Mouse (Mus musculus) CD8-positive naive resting alpha-beta T cell, adult 2 months (primary cell): Measurements from ENCODE around the gene Zfp956.
A peak's percentile ranks its signal among the peaks of the same experiment; 100 is the strongest.

Experiments
- DNase-seq, 2 experiments: peaks; one replicate each; pipeline ENCODE4 v3.0.0; 2022; ENCODE audit warnings: low read depth in 2 of 2, low spot score in 2 of 2

Gene Zfp956

DNA sequence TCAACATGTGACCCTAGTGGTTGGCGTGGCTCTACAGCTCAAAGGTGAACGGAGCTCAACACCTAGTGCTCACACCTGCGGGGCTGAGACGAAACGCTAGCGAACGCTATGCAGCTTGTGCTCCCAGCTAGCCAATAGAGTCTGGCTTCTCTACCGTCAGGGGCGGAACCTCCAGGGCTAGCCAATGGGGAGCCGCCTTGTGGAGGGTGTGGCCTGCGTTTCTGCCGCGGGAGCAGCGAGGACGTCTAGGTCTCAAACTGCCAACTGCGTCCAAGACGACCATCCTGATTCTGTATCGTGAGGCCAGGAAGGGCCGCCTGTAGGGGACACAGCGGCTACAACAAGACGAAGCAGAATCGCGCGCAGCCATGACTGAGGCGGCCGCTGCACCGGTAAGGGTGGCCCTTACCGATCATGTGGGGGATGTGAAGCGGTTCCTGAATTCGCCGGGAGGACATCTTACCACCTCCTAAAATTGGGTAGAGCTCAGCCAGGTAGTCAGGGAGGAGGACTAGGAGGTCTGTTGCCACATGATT is at the start of gene Zfp956:
Gene Zfp956 (plus strand): TSS at position 200 of the 536 bp plus-strand sequence.
- DNase-seq = peak; percentile 89 to 94

DNA sequence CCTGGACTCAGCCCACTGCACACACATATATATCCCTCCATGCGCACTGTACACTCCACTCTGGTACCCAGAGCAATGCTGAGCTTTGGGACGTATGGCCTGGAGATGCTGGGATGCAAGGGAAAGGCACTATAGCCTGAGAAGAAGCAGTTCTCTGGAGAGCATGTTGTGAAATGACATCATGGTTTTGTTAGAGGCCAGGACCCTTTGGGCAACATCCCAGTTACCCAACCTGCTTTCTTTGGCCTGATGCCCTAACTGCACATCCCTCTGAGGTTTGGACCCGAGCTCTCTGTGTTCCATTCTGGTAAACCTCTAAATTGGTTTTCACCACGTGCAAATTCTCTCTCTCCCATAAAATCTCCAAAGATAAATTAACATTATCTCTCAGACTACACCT is 49.6 kb upstream of the Zfp956 start:
- no peak for DNase-seq

DNA sequence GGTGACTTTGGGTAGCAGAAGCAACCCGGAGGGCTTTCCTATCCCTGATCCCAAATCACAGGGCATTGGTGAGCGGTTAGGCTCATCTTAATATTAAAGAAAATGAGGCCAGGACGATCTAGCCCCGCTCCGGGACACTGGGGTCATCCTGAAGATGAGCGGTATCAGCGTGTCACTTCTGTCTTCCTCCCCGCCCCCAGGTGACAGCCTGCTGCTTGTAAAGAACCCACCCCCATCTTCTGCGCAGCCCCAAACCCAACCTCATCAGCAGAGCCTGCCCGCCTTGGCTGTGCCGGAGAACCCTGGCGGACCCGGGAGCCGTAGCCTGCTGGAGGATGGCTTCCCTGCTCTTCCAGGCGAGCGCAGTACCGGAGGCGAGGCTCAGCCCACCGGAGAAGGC is 48.8 kb upstream of the Zfp956 start:
- DNase-seq = no peak

DNA sequence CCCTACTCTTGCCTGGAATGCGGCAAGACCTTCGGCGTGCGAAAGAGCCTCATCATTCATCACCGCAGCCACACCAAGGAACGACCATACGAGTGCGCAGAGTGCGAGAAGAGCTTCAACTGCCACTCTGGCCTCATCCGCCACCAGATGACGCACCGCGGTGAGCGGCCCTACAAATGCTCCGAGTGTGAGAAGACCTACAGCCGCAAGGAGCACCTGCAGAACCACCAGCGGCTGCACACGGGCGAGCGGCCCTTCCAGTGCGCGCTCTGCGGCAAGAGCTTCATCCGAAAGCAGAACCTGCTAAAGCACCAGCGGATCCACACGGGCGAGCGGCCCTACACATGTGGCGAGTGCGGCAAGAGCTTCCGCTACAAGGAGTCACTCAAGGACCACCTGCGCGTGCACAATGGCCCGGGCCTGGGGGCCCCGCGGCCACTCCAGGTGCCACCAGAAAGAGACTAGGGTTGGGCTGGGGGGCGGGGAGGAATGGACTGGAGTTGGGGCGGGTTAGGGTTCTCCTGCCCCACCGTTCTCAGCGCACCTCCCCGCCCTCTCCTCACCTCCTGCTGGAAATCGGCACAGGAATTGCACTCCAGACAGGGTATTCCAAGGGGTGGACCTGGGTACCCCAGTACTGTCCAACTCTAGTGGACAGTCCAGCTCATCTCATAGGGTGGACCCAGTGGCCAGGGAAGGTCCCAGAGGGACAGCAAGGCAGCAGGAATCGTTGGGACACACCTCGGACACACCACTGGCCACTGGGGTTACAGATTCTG is 48.1 kb upstream of the Zfp956 start:
- no peak for DNase-seq

DNA sequence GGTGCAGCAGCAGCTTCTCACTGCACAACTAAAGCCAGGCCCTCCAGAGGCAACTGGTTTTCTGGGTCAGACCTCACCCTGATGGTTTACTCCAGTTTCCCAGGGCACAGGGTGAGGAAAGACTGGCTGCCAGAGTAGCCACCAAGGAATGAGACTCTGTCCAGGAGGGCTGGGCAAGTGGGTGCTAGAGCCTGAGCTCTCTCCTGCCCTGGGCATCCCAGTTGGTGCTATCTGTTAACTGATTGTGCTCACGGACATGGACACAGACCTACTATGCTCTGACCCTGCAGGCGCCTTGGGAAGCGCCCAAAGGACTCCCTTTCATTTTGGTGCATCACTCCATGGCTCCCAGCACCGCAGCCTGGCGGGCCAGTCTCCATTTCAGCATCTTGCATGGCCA is 46.9 kb upstream of the Zfp956 start:
- no peak for DNase-seq

DNA sequence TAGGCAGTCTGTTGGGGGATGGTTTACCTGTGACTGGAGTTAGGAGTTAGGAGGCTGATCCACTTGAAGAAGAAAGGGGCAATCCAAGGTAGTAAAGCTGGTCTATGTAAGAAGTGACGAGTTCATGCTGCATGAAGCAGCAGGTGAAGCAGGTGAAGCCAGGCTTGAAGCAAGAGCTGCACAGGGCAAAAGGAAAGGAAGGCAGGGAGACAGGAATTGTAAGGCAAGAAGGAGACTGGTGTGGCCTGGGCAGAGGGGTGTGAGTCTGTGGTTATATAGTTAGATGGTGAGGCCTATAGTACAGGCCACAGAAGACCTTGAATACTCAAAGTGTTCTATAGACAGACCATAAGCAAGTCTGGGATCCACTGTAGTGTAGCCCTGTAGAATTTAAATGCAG is 44.2 kb upstream of the Zfp956 start:
- DNase-seq = no peak

DNA sequence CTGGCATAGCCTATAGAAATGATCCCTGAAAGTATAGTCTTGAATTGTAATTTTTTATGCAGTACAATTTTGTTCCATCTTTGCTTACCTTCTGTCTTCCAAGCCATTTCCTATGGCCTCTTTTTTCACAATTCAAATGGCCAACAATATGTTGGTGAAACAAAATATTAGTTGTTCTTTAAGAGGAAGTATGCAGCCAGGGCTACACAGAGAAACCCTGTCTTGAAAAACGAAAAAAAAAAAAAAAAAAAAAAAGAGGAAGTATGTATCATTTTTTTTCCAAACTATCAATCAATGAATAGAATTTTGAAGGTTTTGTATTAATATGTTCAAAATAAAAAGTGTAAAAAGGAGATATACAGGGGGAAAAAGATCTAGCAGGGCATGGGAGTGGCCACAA is 41.5 kb upstream of the Zfp956 start:
- no peak for DNase-seq

DNA sequence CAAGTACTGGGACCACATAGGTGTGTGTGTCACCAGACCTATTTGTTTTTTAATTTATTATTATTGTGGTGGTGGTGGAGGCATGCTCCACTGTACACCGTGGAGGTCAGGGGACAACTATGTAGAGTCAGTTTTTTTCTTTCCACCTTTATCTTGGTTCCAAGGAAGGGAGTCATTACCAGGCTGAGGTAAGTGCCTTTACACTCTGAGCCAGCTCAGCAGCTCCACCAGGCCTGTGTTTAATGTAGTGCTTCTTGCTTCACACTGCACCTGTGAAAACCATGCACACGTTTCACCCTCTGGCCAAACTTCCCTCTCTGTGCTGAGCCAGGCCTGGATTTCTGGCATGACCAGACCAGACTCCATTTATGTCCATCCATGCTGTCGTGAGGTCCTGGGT is 40.2 kb upstream of the Zfp956 start:
- no peak for DNase-seq

DNA sequence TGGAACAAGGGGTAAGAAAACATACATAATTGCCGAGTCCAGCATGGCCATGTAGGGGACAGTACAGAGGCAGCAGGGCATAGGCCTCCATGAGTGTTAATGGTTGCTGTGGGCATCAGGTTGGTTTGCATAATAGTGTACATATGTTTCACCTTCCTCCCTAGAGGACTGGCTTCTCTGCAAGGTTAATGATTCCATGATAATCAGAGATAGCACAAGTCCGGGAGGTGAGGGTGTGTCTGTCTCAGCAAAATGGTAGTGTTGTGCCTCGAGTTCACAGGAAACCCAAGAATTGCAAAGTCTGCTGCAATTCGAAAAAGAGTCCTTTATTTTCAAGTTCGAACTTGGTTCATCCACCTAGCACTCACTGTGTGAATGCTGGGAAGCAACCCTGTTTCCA is 36.1 kb upstream of the Zfp956 start:
- DNase-seq = no peak

DNA sequence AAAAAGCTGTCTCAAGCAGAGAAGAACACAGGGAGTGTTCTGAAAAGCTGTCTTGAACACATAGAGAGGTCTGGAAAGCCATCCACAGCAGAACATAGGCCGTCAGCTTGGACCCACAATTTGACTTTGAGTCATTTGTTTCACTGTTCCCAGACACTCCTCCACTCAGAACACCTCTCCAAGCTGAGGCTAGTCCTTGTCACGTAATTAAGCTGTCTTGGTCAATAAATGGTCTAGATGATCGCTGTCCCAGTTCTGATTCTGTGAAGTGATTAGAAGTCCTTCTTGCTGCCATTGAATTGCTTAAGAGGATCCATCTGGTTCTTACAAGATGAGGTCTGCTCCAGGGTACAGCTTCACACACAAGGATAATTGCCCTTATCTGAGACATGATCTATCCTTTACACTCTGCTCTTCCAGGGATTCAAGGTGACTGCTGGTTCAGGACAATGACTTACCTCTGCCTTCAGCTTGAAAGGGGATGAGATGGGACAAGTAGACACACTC is 34.4 kb upstream of the Zfp956 start:
- DNase-seq = no peak

DNA sequence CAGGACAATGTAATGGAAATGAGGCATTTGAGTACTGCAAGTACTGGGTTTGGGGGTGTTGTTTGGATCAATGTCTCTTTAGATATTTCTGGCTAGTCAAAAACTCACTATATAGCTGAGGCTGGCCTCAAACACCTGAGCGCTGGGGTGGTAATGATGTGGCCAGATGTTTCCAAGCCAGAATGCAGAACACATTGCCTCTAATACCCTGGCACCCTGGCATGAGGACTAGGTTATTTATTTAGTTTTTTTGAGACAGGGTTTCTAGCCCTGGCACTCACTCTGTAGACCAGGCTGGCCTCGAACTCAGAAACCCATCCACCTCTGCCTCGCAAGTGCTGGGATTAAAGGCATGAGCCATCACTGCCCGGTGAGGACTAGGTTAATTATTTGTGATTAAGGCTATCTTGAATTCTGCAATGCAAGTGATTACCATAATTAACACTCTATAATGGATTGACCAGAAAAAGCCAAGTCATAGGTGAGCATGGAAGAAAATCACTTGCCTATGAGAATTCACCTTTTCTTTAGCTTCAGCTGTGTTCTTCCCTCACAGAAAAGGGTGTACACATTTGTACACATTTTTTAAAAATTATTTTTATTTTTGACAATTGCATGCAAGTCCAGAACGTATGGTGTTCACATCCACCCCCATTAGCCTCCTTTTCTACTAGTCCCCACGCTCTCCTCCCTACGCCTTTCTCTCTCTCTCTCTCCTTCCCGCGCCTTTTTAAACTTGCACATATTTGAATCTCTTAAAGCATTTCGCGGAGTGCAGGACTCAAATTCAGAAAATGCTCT is 33.3 kb upstream of the Zfp956 start:
- DNase-seq = no peak

DNA sequence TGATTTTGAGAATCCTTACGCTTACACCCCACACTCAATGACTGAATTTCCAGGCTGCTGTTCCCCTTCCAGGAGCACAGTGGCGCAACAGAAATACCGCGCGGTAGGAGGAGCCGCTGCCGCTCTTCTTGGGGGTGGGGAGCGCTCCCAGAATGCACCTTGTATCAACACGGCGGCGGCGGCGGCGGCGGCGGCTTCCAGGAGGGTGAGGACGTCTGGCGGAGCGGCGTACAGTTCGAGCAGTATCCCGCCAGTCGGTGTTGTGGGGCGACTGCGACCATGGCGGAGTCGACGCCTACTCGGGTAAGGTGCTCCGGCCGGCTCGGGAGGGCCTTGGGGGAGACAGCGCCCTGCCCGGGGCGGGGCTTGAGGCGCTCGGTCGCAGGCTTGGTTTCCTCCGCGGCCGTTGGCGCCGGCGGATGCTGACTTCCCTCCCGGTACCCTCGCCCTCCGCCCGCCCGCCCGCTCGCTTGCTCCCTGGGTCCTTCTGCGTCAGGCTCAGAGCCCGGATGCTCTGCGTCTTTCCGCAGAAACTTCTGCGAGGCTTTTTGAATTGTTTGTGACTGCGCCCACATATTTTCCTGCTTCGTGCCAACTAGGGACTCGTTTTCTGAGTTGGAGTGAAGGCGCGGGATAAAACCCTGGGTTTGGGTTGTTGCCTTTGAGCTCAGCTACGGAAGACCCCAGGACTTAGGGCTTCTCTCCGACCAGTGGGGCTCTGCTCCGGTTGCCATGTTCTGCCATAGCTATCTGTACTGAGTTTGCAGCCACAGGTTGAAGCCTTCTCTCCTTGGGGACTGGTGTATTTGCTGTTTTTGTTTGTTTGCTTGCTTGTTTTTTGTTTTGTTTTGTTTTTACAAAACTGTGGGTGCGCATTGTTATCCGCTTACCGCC is 32.5 kb upstream of the Zfp956 start, which contains the start of gene Zfp212:
Gene Zfp212 (plus strand): TSS at position 30 of the 894 bp plus-strand sequence.
- peak; percentile 78 to 85 for DNase-seq

DNA sequence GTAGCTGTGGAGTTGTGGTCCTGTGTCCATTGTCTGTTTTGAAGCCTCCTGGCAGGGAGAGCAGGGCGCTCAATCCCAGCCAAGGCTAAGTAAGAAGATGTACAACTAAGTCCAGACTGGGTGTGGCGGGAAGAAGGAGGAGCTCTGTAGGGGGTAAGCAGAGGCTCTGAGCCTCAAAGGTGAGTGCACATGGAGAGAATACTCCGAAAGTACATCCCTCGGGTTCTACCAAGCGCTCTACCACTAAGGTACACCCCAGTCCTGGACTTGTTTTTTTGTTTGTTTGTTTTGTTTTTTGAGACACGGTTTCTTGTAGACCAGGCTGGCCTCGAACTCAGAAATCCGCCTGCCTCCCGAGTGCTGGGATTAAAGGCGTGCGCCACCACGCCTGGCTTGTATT is 10.7 kb upstream of the Zfp956 start:
- DNase-seq = no peak

DNA sequence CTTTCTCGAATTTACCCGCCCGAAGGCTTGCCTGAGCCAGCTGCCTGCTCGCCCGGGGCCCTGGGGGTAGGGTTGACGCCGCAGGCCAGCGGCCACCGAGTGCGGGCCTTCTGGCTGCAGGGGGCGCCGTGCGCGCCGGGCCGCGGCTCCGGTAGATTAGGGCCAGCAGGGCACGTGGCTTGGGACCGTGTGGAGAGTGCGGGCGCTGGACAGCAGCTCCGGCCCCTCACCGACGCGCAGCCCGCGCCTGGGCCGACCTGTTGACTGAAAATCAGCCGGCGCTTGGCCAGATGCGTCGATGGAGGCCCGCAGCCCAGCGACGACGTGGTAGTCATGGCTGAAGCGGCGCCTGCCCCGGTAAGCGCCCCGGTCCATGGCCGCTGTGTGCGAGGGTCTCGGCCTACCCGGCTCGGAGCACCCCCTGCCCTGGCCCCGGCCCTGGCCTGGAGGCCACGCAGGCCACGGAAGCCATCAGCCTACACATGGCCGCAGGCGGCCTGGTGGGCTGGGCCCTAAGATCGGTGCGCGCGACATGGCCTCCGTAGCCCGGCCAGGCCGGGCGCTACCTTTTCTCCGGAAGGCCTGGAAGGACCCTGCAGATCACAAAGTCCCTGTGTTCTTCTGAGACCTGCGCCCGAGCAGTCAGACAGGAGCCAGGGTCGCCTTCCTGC is 10.0 kb upstream of the Zfp956 start:
- DNase-seq = peak; percentile 40 to 46

DNA sequence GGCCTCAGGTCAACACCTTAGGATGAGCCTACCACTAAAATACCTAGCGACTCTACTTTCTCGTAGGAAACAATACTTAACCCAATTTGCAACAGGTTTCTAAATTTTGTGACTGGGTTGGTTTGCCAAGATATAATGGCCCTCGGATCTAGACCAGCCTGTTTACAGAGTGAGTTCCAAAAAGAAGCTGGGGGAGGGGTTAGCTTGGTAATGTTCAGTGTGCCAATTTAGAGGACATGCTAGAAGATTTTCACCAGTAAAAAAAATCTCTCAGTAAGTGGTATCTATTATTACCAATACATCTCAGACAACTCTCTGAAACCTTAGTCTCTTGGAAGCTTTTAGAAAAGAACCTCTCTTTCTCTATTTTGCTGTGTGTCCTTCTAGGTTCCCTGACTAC is 9.5 kb upstream of the Zfp956 start:
- no peak for DNase-seq

DNA sequence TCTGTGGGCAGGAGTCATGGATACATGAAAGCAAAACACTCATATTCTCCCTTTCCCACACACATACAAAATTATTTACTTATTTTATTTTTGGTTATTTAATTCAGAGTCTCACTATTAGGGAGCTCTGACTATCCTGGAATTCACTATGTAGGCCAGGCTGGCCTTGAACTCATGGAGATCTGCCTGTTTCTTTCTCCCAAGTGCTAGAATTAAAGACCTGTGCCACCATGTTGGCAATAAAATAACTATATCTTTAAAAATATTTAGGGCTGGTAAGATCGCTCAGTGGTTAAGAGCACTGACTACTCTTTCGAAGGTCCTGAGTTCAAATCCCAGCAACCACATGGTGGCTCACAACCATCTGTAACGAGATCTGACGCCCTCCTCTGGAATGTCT is 5.8 kb upstream of the Zfp956 start:
- DNase-seq = no peak

DNA sequence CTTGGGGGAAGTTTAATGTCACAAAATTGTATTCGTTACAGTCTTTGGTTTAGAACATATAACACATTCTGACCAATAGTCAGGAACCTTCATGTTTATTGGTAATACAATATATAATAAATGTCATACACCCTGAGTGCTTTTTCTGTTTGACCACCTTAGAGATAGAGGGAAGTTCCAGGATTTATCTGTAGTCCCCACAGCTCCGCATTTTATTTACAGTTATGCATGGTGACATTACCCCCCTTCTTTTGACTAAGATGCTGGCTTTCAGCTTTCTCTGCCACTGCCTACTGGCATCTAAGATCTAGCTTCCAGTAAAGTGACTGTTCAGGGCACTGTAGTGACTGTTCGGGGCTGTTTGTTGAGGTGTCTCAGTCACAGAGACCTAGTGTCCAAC is 1.2 kb downstream of the Zfp956 start:
- DNase-seq = no peak

DNA sequence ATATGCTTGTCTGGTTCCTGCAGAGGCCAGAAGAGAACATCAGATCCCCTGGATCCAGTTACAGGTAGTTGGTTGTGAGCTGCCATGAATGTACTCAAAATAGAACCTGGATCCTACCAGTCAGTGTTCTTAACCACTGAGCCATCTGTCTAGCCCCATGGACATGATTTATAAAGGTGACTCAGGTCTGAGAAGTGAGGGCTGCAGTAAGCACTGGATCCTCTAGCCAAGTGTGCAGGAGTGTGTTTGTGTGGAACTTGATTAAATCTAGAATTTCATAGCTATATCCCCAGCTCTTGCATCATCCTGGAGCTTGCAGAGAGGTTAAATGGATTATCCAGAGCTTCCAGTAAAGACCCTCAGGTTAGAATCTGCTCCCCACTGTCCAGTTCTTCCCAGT is 4.6 kb downstream of the Zfp956 start:
- DNase-seq = no peak

DNA sequence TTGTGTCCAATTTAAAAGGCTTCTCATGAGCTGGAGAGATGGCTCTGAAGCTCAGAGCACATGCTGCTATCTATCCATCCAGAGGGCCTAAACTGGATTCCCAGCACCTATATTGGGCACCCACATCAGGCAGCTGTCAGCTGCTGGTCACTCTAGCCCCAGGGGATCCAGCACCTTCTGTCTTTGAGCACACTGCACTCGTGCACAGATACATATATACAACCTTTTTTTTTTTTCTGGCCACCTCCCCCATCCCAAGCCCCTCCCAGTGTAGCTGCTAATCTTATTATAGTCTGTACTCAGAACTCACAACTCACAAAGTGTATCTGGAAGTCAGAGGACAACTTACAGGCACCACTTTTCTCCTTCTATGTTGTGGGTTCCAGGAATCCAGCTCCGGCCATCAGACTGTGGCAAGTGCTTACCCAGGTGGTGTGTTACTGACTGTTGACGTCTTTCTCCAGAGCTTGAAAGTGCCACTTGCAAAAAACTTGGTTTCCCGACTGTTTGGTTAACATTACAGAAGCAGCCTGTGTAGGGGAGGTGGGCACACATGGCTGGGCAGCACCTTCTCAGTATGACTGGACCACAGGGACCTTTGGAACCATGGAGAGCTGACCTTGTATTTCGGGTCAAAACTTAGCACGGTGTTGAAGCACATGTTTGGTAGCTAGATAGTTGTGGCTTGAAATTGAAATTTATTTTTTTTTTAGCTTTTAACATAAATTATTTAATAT is 7.7 kb downstream of the Zfp956 start:
- no peak for DNase-seq

DNA sequence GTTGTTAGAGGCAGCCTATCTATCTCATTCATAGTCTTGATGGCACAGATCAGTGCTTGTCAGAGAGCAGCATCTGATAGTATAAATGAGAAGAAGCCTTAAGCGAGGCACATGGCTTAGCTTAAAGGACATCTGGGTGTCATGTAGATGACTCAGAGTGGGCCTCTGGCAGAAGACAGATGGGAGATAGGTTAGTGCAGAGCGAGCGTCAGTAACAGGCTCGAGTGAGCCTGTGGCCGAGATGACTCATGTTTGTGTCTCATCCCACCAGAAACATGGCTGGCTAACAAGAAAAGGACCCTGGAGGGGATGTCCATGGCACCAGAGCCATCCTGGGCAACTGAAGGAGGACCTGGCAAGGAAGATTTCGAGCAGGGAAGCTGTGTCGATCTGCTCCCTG is 9.9 kb downstream of the Zfp956 start:
- no peak for DNase-seq
